Mouse (Mus musculus): ENCODE measurements around the gene Stac3. TPM values are rescaled to one million over a fixed set of nuclear protein-coding genes. Genes with fewer than 3 reads are reported as not detected.
A peak's percentile ranks its signal among the peaks of the same experiment; 100 is the strongest.

Gene Stac3
- polyA plus RNA-seq, 1 experiment: 3.8 TPM

- no peaks in the 10 kb centered on the region for H3K4me1 ChIP-seq (ENCODE audit: control insufficient read depth, insufficient read depth, insufficient read length, low read length)
- H3K4me3 ChIP-seq (ENCODE audit: insufficient read depth, low read depth, low read length): no peak overlapping the region
- H3K27ac ChIP-seq (replicated peaks; ENCODE audit: low read depth, low read length): no peak overlapping the region
Measured at GRCm38 (mm10) chr10:127527481-127527880, 26.0 kb downstream of the Stac3 start.

GRCm38 (mm10) chr10:127530945-127531344 lies 29.5 kb downstream of the Stac3 start:
- no peak overlapping the region for H3K4me3 ChIP-seq (ENCODE audit: insufficient read depth, low read depth, low read length)
- H3K4me1 ChIP-seq (ENCODE audit: control insufficient read depth, insufficient read depth, insufficient read length, low read length): peaks cover 4% of the 10 kb centered on the region; the same call in 1 of the 2 replicates
- no peak overlapping the region for H3K27ac ChIP-seq (replicated peaks; ENCODE audit: low read depth, low read length)

GRCm38 (mm10) chr10:127531548-127531947 lies 30.1 kb downstream of the Stac3 start:
- Histone ChIP-seq H3K4me1 (ENCODE audit: control insufficient read depth, insufficient read depth, insufficient read length, low read length) (peaks cover 4% of the 10 kb centered on the region; the same call in 1 of the 2 replicates), H3K27ac (replicated peaks; ENCODE audit: low read depth, low read length) (no peak overlapping the region), H3K4me3 (ENCODE audit: insufficient read depth, low read depth, low read length) (no peak overlapping the region)

GRCm38 (mm10) chr10:127534036-127534928 lies 32.8 kb downstream of the Stac3 start, which contains the start of gene Nxph4:
Nxph4 (minus strand) TSS chr10:127534559.
- peaks cover 4% of the 10 kb centered on the region; the same call in 1 of the 2 replicates for H3K4me1 ChIP-seq (ENCODE audit: control insufficient read depth, insufficient read depth, insufficient read length, low read length)
- peak within 1 kb of the TSS; percentile 51 for H3K4me3 ChIP-seq (ENCODE audit: insufficient read depth, low read depth, low read length)
- H3K27ac ChIP-seq (replicated peaks; ENCODE audit: low read depth, low read length): no peak within 1 kb of the TSS

GRCm38 (mm10) chr10:127534929-127535384 lies 33.5 kb downstream of the Stac3 start:
- Histone ChIP-seq H3K27ac (replicated peaks; ENCODE audit: low read depth, low read length) (no peak overlapping the region), H3K4me1 (ENCODE audit: control insufficient read depth, insufficient read depth, insufficient read length, low read length) (peaks cover 4% of the 10 kb centered on the region; the same call in 1 of the 2 replicates), H3K4me3 (ENCODE audit: insufficient read depth, low read depth, low read length) (0 out of 2 replicates have a peak overlapping the region, but pooled peaks have one; percentile 21)

- Histone ChIP-seq H3K27ac (replicated peaks; ENCODE audit: low read depth, low read length) (no peak overlapping the region), H3K4me3 (ENCODE audit: insufficient read depth, low read depth, low read length) (no peak overlapping the region), H3K4me1 (ENCODE audit: control insufficient read depth, insufficient read depth, insufficient read length, low read length) (peaks cover 4% of the 10 kb centered on the region; the same call in 1 of the 2 replicates)
Measured at GRCm38 (mm10) chr10:127536586-127537314, 35.3 kb downstream of the Stac3 start.

GRCm38 (mm10) chr10:127537854-127538583 lies 36.5 kb downstream of the Stac3 start:
- H3K4me3 ChIP-seq (ENCODE audit: insufficient read depth, low read depth, low read length): no peak overlapping the region
- peaks cover 4% of the 10 kb centered on the region; the same call in 1 of the 2 replicates for H3K4me1 ChIP-seq (ENCODE audit: control insufficient read depth, insufficient read depth, insufficient read length, low read length)
- H3K27ac ChIP-seq (replicated peaks; ENCODE audit: low read depth, low read length): no peak overlapping the region

- no peak overlapping the region for H3K27ac ChIP-seq (replicated peaks; ENCODE audit: low read depth, low read length)
- no peak overlapping the region for H3K4me3 ChIP-seq (ENCODE audit: insufficient read depth, low read depth, low read length)
- no peaks in the 10 kb centered on the region for H3K4me1 ChIP-seq (ENCODE audit: control insufficient read depth, insufficient read depth, insufficient read length, low read length)
Measured at GRCm38 (mm10) chr10:127541510-127541909, 40.0 kb downstream of the Stac3 start.

- no peak overlapping the region for H3K4me3 ChIP-seq (ENCODE audit: insufficient read depth, low read depth, low read length)
- no peaks in the 10 kb centered on the region for H3K4me1 ChIP-seq (ENCODE audit: control insufficient read depth, insufficient read depth, insufficient read length, low read length)
- H3K27ac ChIP-seq (replicated peaks; ENCODE audit: low read depth, low read length): no peak overlapping the region
Measured at GRCm38 (mm10) chr10:127542084-127542483, 40.6 kb downstream of the Stac3 start.

- H3K4me3 ChIP-seq (ENCODE audit: insufficient read depth, low read depth, low read length): no peak overlapping the region
- no peaks in the 10 kb centered on the region for H3K4me1 ChIP-seq (ENCODE audit: control insufficient read depth, insufficient read depth, insufficient read length, low read length)
- H3K27ac ChIP-seq (replicated peaks; ENCODE audit: low read depth, low read length): no peak overlapping the region
Measured at GRCm38 (mm10) chr10:127542720-127543119, 41.2 kb downstream of the Stac3 start.

GRCm38 (mm10) chr10:127543916-127544315 lies 42.4 kb downstream of the Stac3 start:
- Histone ChIP-seq H3K4me1 (ENCODE audit: control insufficient read depth, insufficient read depth, insufficient read length, low read length) (no peaks in the 10 kb centered on the region), H3K4me3 (ENCODE audit: insufficient read depth, low read depth, low read length) (no peak overlapping the region), H3K27ac (replicated peaks; ENCODE audit: low read depth, low read length) (no peak overlapping the region)

- no peak overlapping the region for H3K4me3 ChIP-seq (ENCODE audit: insufficient read depth, low read depth, low read length)
- H3K27ac ChIP-seq (replicated peaks; ENCODE audit: low read depth, low read length): no peak overlapping the region
- no peaks in the 10 kb centered on the region for H3K4me1 ChIP-seq (ENCODE audit: control insufficient read depth, insufficient read depth, insufficient read length, low read length)
Measured at GRCm38 (mm10) chr10:127544375-127544774, 42.9 kb downstream of the Stac3 start.

GRCm38 (mm10) chr10:127546505-127546904 lies 45.0 kb downstream of the Stac3 start:
- Histone ChIP-seq H3K27ac (replicated peaks; ENCODE audit: low read depth, low read length) (no peak overlapping the region), H3K4me1 (ENCODE audit: control insufficient read depth, insufficient read depth, insufficient read length, low read length) (no peaks in the 10 kb centered on the region), H3K4me3 (ENCODE audit: insufficient read depth, low read depth, low read length) (no peak overlapping the region)

- no peaks in the 10 kb centered on the region for H3K4me1 ChIP-seq (ENCODE audit: control insufficient read depth, insufficient read depth, insufficient read length, low read length)
- no peak overlapping the region for H3K4me3 ChIP-seq (ENCODE audit: insufficient read depth, low read depth, low read length)
- H3K27ac ChIP-seq (replicated peaks; ENCODE audit: low read depth, low read length): no peak overlapping the region
Measured at GRCm38 (mm10) chr10:127548236-127548635, 46.8 kb downstream of the Stac3 start.

- Histone ChIP-seq H3K27ac (replicated peaks; ENCODE audit: low read depth, low read length) (no peak overlapping the region), H3K4me3 (ENCODE audit: insufficient read depth, low read depth, low read length) (no peak overlapping the region), H3K4me1 (ENCODE audit: control insufficient read depth, insufficient read depth, insufficient read length, low read length) (no peaks in the 10 kb centered on the region)
Measured at GRCm38 (mm10) chr10:127549892-127550291, 48.4 kb downstream of the Stac3 start.
